Mouse (Mus musculus) testis, postnatal 10 days (tissue): ENCODE measurements at regions not wholly inside any gene's neighbourhood (a gene's known extent, or its start where the extent isn't known, plus 50 kb on each side); places are given as distances from the start of the nearest gene placed in this dataset.

Experiments
- DNase-seq: peaks from one replicate; pipeline ENCODE4 v3.0.0; 2021; ENCODE audit warnings: low spot score

GRCm38 (mm10) chr2:171670945-171671547 is 372.2 kb downstream of the Cbln4 start:
- no peak for DNase-seq

DNA sequence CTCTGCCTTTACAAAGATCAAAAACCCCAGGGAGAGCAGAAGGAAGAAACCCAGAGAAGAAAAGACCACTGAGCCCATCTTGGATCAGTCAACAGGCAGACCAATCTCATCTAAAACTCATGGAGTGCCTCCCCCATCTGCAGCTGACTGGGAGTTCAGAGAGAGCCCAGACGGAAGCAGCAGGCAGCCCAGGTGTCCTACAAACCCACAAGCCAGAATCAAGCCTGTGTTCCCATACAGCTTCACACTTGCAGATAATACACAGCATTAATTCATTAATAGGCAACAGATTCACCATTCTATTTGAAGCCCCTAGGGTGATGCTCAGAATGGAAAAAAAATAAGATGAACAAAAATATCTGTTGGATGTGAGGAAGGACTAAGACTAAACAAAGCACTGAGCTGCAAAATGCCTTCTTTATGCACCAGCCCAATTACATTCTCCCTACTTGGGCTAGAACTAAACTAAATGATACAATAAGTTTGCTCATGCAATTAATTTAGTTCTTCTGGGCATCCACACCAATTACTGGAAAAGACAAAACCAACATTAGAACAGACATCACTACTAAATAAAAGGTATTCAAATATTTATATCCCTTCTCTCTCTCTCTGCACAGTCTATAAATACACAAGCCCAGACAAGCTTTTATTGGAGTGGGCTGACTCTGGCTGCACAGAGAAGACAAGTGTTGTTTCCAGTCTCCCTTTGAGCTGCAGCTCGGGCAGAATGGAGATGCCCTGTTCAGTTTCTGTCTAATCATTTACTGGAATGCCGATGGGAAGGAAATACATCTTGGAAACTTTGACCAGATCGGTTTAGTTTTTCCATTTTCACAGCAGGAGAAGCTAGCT is 374.2 kb downstream of the Cbln4 start:
- DNase-seq, result no peak

DNA sequence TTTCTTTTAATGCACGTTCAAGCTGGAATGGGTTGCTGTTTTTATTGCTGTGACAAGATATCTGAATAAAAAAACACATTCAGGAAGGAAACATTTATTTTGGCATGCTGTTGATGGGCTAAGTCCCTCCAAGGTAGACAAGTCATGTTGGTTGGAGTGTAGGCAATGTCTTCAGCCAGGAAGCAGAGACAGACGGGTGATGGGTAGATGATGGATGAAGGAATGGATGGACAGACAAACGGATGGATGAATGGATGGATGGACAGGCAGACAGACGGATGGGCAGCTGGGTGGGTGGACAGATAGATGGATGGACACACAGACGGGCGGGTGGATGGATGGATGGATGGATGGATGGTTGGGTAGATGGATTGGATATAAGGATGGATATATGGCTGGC is 380.7 kb downstream of the Cbln4 start:
- no peak for DNase-seq

GRCm38 (mm10) chr2:171661896-171662511 is 381.3 kb downstream of the Cbln4 start:
- no peak for DNase-seq

DNA sequence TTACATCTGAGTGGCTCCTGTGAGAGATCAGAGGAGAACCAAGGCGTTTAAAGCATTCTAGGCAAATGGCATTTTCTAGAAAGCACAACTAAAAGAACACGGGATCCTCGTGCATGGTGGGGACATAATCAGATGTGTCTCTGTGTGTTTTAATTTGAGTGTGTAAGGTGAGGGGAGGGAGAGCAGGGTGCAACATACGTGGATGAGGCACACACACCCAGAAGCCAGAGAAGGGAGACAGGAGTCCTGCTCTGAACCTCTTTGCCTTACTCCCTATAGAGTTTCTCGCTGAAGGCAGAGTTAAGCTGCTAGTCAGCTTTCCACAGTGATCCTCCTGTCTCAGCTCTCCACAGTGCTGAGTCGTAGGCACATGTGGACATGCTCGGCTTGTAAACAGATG is 386.1 kb downstream of the Cbln4 start:
- no peak for DNase-seq

DNA sequence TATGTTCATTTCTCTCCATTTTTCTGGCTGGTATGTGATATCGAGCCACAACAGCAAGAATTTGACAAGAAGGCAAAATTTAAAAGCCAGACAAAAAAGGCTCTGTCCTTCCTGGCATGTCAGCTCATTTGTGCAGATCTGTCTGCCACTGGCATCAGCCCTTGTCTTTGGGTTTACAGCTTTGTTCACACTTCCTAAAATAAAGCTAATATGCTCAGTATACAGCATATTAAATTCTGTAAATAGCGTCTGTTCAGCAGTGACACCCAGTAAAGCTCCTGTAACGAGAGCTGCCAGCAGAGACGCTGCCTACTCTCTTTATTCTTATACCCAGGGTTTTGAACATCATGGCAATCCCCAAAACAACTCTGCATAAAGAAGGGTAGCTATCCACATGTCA is 401.5 kb downstream of the Cbln4 start:
- no peak for DNase-seq

- no peak for DNase-seq
Observed at GRCm38 (mm10) chr2:171640478-171640877, 402.8 kb downstream of the Cbln4 start.

DNA sequence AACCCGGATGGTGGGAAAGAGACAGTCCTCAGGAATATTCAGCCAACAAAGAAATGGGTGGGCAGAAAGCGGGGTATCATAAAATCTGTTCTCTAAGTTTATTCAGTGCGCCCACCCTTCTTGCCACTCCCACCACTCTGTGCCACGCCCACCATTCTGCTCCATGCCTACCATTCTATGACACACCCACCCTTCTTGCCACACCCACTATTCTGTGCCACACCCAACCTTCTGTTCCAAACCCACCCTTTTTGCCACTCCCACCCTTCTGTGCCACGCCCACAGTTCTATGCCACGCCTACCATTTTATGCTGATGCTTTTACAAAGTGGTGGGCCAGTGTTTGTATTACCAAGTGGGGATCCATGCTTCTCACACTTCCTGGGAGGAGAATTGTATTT is 404.3 kb downstream of the Cbln4 start:
- DNase-seq, result no peak

DNA sequence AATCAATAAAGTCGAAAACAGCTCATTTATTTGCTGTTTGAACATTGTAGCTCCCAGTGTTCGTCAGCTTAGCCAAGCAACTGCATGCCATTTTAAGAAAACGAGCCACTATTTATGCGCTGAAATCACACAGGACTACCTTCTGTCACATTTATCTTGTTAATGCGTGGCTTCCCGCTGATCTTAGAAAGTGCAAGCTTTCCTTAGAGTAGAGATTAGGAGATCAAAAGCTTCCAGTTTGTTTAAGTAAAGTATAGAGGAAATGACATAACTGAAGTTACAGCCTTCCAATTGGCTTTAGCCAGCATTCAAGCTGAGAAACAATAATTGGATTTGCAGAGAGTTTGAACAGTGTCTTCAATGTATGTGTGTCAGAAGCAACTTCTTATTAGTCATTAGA is 406.4 kb downstream of the Cbln4 start:
- DNase-seq, result no peak

DNA sequence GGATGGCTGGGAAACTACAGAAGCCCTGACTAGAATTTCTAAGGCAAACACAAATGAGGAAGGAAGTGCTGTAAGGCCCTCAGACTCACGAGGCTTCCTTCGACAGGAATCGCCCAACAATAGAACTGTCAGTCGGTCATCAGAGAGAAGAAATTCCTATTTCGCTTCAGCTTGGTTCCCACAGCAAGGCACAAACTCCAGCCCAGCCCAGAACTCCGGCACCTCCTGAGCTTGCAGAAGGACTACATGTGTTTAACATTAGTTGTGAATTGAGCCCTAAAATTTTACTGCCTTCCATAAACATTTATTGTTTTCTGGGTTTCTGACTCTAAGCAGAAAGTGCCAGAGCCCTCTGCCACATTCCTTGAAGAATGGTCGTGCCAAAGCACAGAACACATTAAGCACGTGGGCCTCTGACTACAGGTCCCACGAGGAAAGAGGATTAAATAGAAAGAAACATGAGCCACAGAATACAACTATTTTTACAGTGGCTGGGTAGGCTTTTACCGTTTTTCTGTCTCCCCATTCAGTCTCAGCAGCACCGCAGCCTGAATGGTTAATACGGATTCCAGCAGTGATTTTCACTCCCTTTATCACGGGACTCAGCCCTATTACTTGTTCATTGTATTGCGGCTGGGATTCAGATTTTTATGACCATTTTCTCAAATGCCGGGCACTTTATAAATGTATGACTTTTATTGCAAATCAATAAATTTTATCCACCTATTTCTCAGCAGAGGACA is 409.7 kb downstream of the Cbln4 start:
- DNase-seq, result no peak

- no peak for DNase-seq
Observed at GRCm38 (mm10) chr2:171630101-171630715, 413.1 kb downstream of the Cbln4 start.

GRCm38 (mm10) chr2:171628182-171628850 is 414.9 kb downstream of the Cbln4 start:
- no peak for DNase-seq

GRCm38 (mm10) chr2:171620668-171621067 is 422.6 kb downstream of the Cbln4 start:
- DNase-seq, result no peak

- DNase-seq, result no peak
Observed at GRCm38 (mm10) chr2:171620253-171620652, 423.0 kb downstream of the Cbln4 start.

- DNase-seq, result no peak
Observed at GRCm38 (mm10) chr2:171618771-171619170, 424.5 kb downstream of the Cbln4 start.

- no peak for DNase-seq
Observed at GRCm38 (mm10) chr2:171618333-171618732, 424.9 kb downstream of the Cbln4 start.

GRCm38 (mm10) chr2:171615462-171615861 is 427.8 kb downstream of the Cbln4 start:
- no peak for DNase-seq

DNA sequence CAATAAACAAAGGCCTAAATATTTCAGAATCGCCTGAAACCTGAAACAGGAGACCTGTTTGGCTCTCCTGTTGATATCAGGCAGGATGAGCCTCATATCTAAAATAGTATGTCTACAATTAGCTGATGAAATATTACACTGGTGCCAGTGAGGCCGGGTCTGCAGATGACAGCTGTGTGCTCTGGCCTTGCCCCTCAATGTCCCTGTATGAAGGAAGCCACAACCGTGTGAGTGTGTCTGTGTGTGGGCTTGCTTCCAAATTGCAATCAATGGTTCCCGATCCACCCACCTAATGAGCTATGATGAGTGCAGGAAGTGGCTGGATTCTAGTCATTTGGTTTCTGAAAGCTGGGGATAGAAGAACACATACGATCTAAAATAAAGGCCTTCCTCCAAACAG is 438.2 kb downstream of the Cbln4 start:
- DNase-seq, result no peak

GRCm38 (mm10) chr2:171595240-171595639 is 448.0 kb downstream of the Cbln4 start:
- no peak for DNase-seq

- DNase-seq, result no peak
Observed at GRCm38 (mm10) chr2:171593884-171594283, 449.4 kb downstream of the Cbln4 start.

DNA sequence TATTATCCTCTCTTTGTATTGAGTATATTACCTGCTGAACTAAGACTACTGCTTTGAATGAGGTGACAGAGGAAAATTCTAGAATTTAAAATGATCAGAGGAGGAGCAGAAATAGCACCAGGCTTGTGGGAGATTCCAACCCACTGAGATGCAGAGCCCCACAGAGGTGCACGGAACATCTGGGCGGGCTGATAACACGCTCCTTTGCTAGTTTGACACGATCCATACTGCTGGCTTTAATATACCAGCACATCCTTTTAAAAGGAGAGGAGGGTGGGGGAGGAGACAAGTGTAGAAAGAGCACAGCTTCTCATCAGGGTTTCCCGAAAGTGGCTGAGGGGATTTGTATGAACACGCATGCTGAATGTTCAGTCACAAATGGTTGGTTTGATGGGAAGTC is 451.0 kb downstream of the Cbln4 start:
- DNase-seq, result no peak

DNA sequence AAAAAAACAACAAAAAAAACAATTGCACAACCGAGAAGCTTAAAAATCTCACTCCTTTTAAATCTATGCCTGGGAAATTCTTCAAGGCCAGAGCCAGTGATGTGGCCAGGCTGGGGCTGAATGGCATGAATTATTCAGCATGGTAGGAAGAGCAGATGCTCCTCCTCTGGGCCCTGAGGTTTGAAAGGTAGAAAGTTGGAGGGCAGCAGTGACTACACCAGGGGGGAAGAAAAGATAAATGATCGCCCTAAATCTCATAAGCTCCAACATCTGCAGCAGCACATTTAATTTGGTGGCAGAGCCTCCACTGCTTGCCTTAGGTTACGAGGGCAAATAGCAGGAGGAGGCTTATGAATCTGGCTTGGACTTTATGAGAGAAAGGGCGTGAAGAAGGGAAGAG is 455.1 kb downstream of the Cbln4 start:
- no peak for DNase-seq
